Mouse (Mus musculus) ES-E14 (cell line): ENCODE measurements around the gene Gm45808. TPM values are rescaled to one million over a fixed set of nuclear protein-coding genes. Genes with fewer than 3 reads are reported as not detected.

ENCODE experiments used
- DNase-seq: peaks from one replicate; pipeline ENCODE4 v3.0.0-alpha.2; 2013; ENCODE audit warnings: low read depth, low spot score
- H3K27ac ChIP-seq: 2 replicates; pipeline ENCODE4 v1.5.1; 2012; ENCODE audit warnings: low read depth, mild to moderate bottlenecking, low read length, moderate library complexity, mixed read lengths; ENCODE audit not compliant: poor library complexity, insufficient read depth, severe bottlenecking
- H3K36me3 ChIP-seq: 2 replicates; pipeline ENCODE4 v1.6.1; 2012; ENCODE audit warnings: mild to moderate bottlenecking, low read length, moderate library complexity, mixed read lengths; ENCODE audit not compliant: control insufficient read depth, poor library complexity, insufficient read depth, severe bottlenecking
- H3K4me1 ChIP-seq, 2 experiments: fragments of 150-350 bp in 1 of 2; sonication (generic) in 1 of 2; 2 replicates each; pipeline ENCODE4 v1.6.1; 2012; ENCODE audit warnings: low read length in 2 of 2, mild to moderate bottlenecking in 1 of 2, mixed read lengths in 1 of 2; ENCODE audit not compliant: control insufficient read depth in 2 of 2, insufficient read depth in 2 of 2, poor library complexity in 1 of 2
- H3K4me3 ChIP-seq, 2 experiments: fragments of 150-350 bp in 1 of 2; sonication (generic) in 1 of 2; 2 replicates each; pipeline ENCODE4 v1.5.1; 2012; ENCODE audit warnings: low read length in 2 of 2, low read depth in 1 of 2, mild to moderate bottlenecking in 1 of 2, mixed read lengths in 1 of 2; ENCODE audit not compliant: insufficient read depth in 1 of 2, poor library complexity in 1 of 2, severe bottlenecking in 1 of 2
- H3K9ac ChIP-seq: 2 replicates; pipeline ENCODE4 v1.6.1; 2012; ENCODE audit warnings: low read depth, mild to moderate bottlenecking, low read length, mixed read lengths; ENCODE audit not compliant: poor library complexity, insufficient read depth, severe bottlenecking
- H3K9me3 ChIP-seq: fragments of 150-350 bp; sonication (generic); 2 replicates; pipeline ENCODE4 v1.6.1; 2012; ENCODE audit warnings: low read depth, mild to moderate bottlenecking, low read length; ENCODE audit not compliant: control insufficient read depth, insufficient read depth
- CHD2 ChIP-seq: IDR thresholded peaks from 2 replicates; pipeline ENCODE4 v1.6.1; 2014; ENCODE audit warnings: mild to moderate bottlenecking, low read depth, low read length, inconsistent platforms
- HCFC1 ChIP-seq: IDR thresholded peaks from 2 replicates; pipeline ENCODE4 v1.6.1; 2012; ENCODE audit warnings: low read length, inconsistent platforms, borderline replicate concordance; ENCODE audit not compliant: insufficient read depth
- MAFK ChIP-seq: IDR thresholded peaks from 2 replicates; pipeline ENCODE4 v1.6.1; 2014; ENCODE audit warnings: mild to moderate bottlenecking, low read depth, low read length, inconsistent platforms; ENCODE audit not compliant: insufficient read depth
- ZC3H11A ChIP-seq: IDR thresholded peaks from 2 replicates; pipeline ENCODE4 v1.6.1; 2012; ENCODE audit warnings: low read depth, mild to moderate bottlenecking, inconsistent platforms, low read length, borderline replicate concordance
- ZNF384 ChIP-seq: IDR thresholded peaks from 2 replicates; pipeline ENCODE4 v1.6.1; 2012; ENCODE audit warnings: low read depth, low read length, inconsistent platforms
- in situ Hi-C, 2 experiments: fragments of 600-800 bp; cut with MboI; formaldehyde crosslinking; loops; one replicate each; pipeline ENCODE4 v1.15.1; 2025; ENCODE audit warnings: low sequenced_read_pairs in 2 of 2, inconsistent platforms in 1 of 2; ENCODE audit not compliant: unreplicated experiment in 2 of 2
- total RNA-seq: library from RNA; depleted of rRNA; stranded (reverse); fragments of 300-350 nt; gene quantifications from 2 replicates; pipeline ENCODE4 v1.2.3, GENCODE M21; 2012

The Gm45808 gene
- total RNA-seq, 1 experiment, result 0.71 TPM

- Histone ChIP-seq H3K36me3 (peaks cover 83% of the 10 kb centered on the region), H3K4me1 (peaks cover 5 to 12% of the 10 kb centered on the region in 2 experiments; a peak in 2 of 4 replicates)
- in situ Hi-C loops, result no loop called here
Measured at GRCm38 (mm10) chr7:45426556-45426955, 60.1 kb downstream of the Gm45808 start.

GRCm38 (mm10) chr7:45421194-45421593 lies 65.4 kb downstream of the Gm45808 start:
- in situ Hi-C loops, result no loop called here
- Histone ChIP-seq H3K4me1 (peaks cover 6 to 38% of the 10 kb centered on the region in 2 experiments; a peak in 2 of 4 replicates), H3K36me3 (peaks cover 52% of the 10 kb centered on the region), H3K4me3 (no peak overlapping the region), H3K27ac (no peak overlapping the region), H3K9me3 (no peaks in the 10 kb centered on the region), H3K9ac (no peak overlapping the region)
- no peak for TF ChIP-seq ZNF384
- no peak for TF ChIP-seq MAFK
- TF ChIP-seq ZC3H11A, result no peak
- no peak for TF ChIP-seq CHD2
- no peak for TF ChIP-seq HCFC1
- DNase-seq, result no peak

More at GRCm38 (mm10) chr7:45426556-45426955, 60.1 kb downstream of the Gm45808 start:
- H3K9ac ChIP-seq, result no peak overlapping the region
- no peak for DNase-seq
- H3K9me3 ChIP-seq, result no peaks in the 10 kb centered on the region
- TF ChIP-seq CHD2 (no peak), ZNF384 (no peak), MAFK (no peak), HCFC1 (no peak), ZC3H11A (no peak)
- no peak overlapping the region for H3K27ac ChIP-seq
- H3K4me3 ChIP-seq, result no peak overlapping the region

- H3K9me3 ChIP-seq, result no peaks in the 10 kb centered on the region
- DNase-seq, result no peak
- in situ Hi-C loops, result no loop called here
- H3K4me3 ChIP-seq, result peak within 1 kb of the TSS in 1 of 2 experiments; percentile 9; a peak in 2 of 4 replicates
- no peak for TF ChIP-seq CHD2
- TF ChIP-seq ZC3H11A, result no peak
- no peak for TF ChIP-seq MAFK
- TF ChIP-seq HCFC1, result no peak
- TF ChIP-seq ZNF384, result no peak
- peaks cover 6 to 41% of the 10 kb centered on the region in 2 experiments; a peak in 2 of 4 replicates for H3K4me1 ChIP-seq
- no peak within 1 kb of the TSS for H3K9ac ChIP-seq
- H3K36me3 ChIP-seq, result peaks cover 49% of the 10 kb centered on the region
- no peak within 1 kb of the TSS for H3K27ac ChIP-seq
Measured at GRCm38 (mm10) chr7:45420615-45420919, 66.0 kb downstream of the Gm45808 start, which contains the start of gene Lhb. Gene Lhb, plus strand, starts transcription at chr7:45420820.

- peaks cover 44% of the 10 kb centered on the region for H3K36me3 ChIP-seq
- DNase-seq, result no peak
- no peaks in the 10 kb centered on the region for H3K9me3 ChIP-seq
- no peak overlapping the region for H3K27ac ChIP-seq
- peak overlapping the region in 1 of 2 experiments; percentile 9; a peak in 2 of 4 replicates for H3K4me3 ChIP-seq
- peaks cover 6 to 42% of the 10 kb centered on the region in 2 experiments; a peak in 2 of 4 replicates for H3K4me1 ChIP-seq
- in situ Hi-C loops, result no loop called here
- no peak overlapping the region for H3K9ac ChIP-seq
- TF ChIP-seq ZC3H11A (no peak), HCFC1 (no peak), CHD2 (no peak), ZNF384 (no peak), MAFK (no peak)
Measured at GRCm38 (mm10) chr7:45419859-45420614, 66.6 kb downstream of the Gm45808 start.
